Mouse (Mus musculus): ENCODE data around the gene Plekhg5.

Gene Plekhg5

GRCm38 (mm10) chr4:152125161-152126025 is 53.1 kb downstream of the Plekhg5 start:
- no peak for DNase-seq (ENCODE audit: extremely low spot score)

- DNase-seq (ENCODE audit: extremely low spot score) = peak; percentile 58
Measured at GRCm38 (mm10) chr4:152126026-152126920, 54.0 kb downstream of the Plekhg5 start.

GRCm38 (mm10) chr4:152127884-152128283 is 55.6 kb downstream of the Plekhg5 start:
- DNase-seq (ENCODE audit: extremely low spot score) = no peak

GRCm38 (mm10) chr4:152128784-152129183 is 56.5 kb downstream of the Plekhg5 start:
- DNase-seq (ENCODE audit: extremely low spot score) = no peak

GRCm38 (mm10) chr4:152129395-152129930 is 57.2 kb downstream of the Plekhg5 start:
- DNase-seq (ENCODE audit: extremely low spot score) = peak; percentile 39

- DNase-seq (ENCODE audit: extremely low spot score) = peak; percentile 64
Measured at GRCm38 (mm10) chr4:152130771-152131653, 58.7 kb downstream of the Plekhg5 start.

GRCm38 (mm10) chr4:152131809-152132771 is 59.8 kb downstream of the Plekhg5 start:
- peak; percentile 61 for DNase-seq (ENCODE audit: extremely low spot score)

GRCm38 (mm10) chr4:152132772-152133169 is 60.5 kb downstream of the Plekhg5 start:
- DNase-seq (ENCODE audit: extremely low spot score) = no peak

- no peak for DNase-seq (ENCODE audit: extremely low spot score)
Measured at GRCm38 (mm10) chr4:152133213-152133612, 60.9 kb downstream of the Plekhg5 start.

GRCm38 (mm10) chr4:152134507-152134906 is 62.2 kb downstream of the Plekhg5 start:
- DNase-seq (ENCODE audit: extremely low spot score) = peak; percentile 47

- no peak for DNase-seq (ENCODE audit: extremely low spot score)
Measured at GRCm38 (mm10) chr4:152135363-152135762, 63.1 kb downstream of the Plekhg5 start.

GRCm38 (mm10) chr4:152136112-152136875 is 64.0 kb downstream of the Plekhg5 start:
- no peak for DNase-seq (ENCODE audit: extremely low spot score)

GRCm38 (mm10) chr4:152136876-152137250 is 64.6 kb downstream of the Plekhg5 start:
- no peak for DNase-seq (ENCODE audit: extremely low spot score)

- peak; percentile 93 for DNase-seq (ENCODE audit: extremely low spot score)
Measured at GRCm38 (mm10) chr4:152138497-152139260, 66.4 kb downstream of the Plekhg5 start.

- peak; percentile 54 for DNase-seq (ENCODE audit: extremely low spot score)
Measured at GRCm38 (mm10) chr4:152140441-152140840, 68.1 kb downstream of the Plekhg5 start.

GRCm38 (mm10) chr4:152141521-152142135 is 69.3 kb downstream of the Plekhg5 start:
- DNase-seq (ENCODE audit: extremely low spot score) = no peak

- DNase-seq (ENCODE audit: extremely low spot score) = no peak
Measured at GRCm38 (mm10) chr4:152143632-152144031, 71.3 kb downstream of the Plekhg5 start.

GRCm38 (mm10) chr4:152145473-152145872 is 73.2 kb downstream of the Plekhg5 start:
- DNase-seq (ENCODE audit: extremely low spot score) = no peak

Measured in embryo, embryonic 9.5 days (tissue).